Mouse (Mus musculus) heart, adult 2 months (tissue): Measurements from ENCODE around the gene Homer2. TPM values are rescaled to one million over a fixed set of nuclear protein-coding genes. Genes with fewer than 3 reads are reported as not detected.

ENCODE experiments used
- DNase-seq, 2 experiments: peaks; one replicate each; pipeline ENCODE4 v3.0.0; 2021
- H3K27ac ChIP-seq: fragments of 200-600 bp; 2 replicates; pipeline ENCODE4 v1.8.1; 2022
- H3K27me3 ChIP-seq: fragments of 200-500 bp; 2 replicates; pipeline ENCODE4 v1.6.1; 2012; ENCODE audit warnings: mild to moderate bottlenecking, low read length, inconsistent platforms, mixed read lengths; ENCODE audit not compliant: control insufficient read depth, insufficient read depth
- H3K36me3 ChIP-seq: fragments of 200-500 bp; 2 replicates; pipeline ENCODE4 v1.6.1; 2012; ENCODE audit warnings: low read length, inconsistent platforms; ENCODE audit not compliant: control insufficient read depth, insufficient read depth
- H3K4me1 ChIP-seq: fragments of 200-500 bp; 2 replicates; pipeline ENCODE4 v1.6.1; 2011; ENCODE audit warnings: low read length; ENCODE audit not compliant: control insufficient read depth, insufficient read depth
- H3K4me3 ChIP-seq: fragments of 200-600 bp; 2 replicates; pipeline ENCODE4 v1.8.1; 2022
- H3K79me2 ChIP-seq: fragments of 200-500 bp; replicated peaks from 2 replicates; pipeline ENCODE4 v1.6.1; 2012; ENCODE audit warnings: mild to moderate bottlenecking, inconsistent platforms, low read length, moderate library complexity, mixed read lengths; ENCODE audit not compliant: control insufficient read depth, insufficient read depth
- H3K9ac ChIP-seq: fragments of 200-500 bp; 2 replicates; pipeline ENCODE4 v1.6.1; 2012; ENCODE audit warnings: low read depth, mild to moderate bottlenecking, control low read depth, inconsistent platforms, low read length, mixed read lengths
- CTCF ChIP-seq: fragments of 200-600 bp; IDR thresholded peaks from 2 replicates; pipeline ENCODE4 v1.8.1; 2022; ENCODE audit warnings: antibody characterized with exemption, mild to moderate bottlenecking, moderate library complexity
- EP300 ChIP-seq: fragments of 200-500 bp; IDR thresholded peaks from 2 replicates; pipeline ENCODE4 v1.6.1; 2011; ENCODE audit warnings: low read depth, low read length, control low read depth; ENCODE audit not compliant: insufficient read depth
- POLR2A ChIP-seq: fragments of 200-500 bp; IDR thresholded peaks from 2 replicates; pipeline ENCODE4 v1.6.1; 2011; ENCODE audit warnings: mild to moderate bottlenecking, low read depth, low read length, control low read depth; ENCODE audit not compliant: insufficient read depth
- WGBS: fragments of 180-500 bp; shearing (Covaris S2); methylation state at CpG from one replicate; pipeline ENCODE4 v1.1.7; 2018; 5-methylcytosine and 5-hydroxymethylcytosine counted together
- intact Hi-C: fragments of 180-260 bp; cut with DNase I; formaldehyde crosslinking; loops from one replicate; pipeline ENCODE4 v1.15.1; 2025
- polyA plus RNA-seq: library from polyadenylated mRNA; depleted of rRNA; stranded (reverse); fragments of >200 nt; gene quantifications from 2 replicates; pipeline ENCODE4 v1.2.3, GENCODE M21; 2012
- total RNA-seq, 2 experiments: library from RNA; stranded (reverse); gene quantifications; 2 replicates each; pipeline ENCODE4 v1.2.3; 2021

The Homer2 gene
- total and polyA plus RNA-seq, 3 experiments, result 33.1 to 99.5 (median 85.1) TPM

DNA sequence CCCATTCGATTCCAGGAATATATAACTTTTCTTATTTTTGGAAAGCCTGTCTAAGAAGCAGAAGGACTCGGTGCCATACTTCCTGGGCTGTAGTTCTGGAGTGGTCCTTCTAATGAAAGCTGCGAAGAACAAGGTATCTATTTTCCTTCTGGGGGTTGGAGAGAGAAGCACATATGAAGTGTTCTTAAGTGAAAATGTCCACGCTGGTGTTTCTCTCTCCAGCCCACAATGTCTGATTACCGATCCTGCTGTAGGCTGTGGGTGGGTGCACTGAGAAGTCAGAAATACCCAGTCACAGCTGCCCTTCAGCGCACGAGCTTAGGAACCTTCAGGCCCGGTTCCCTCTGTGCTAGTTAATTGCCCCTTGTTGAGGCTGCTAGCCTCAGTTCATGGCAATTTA is 76.1 kb downstream of the Homer2 start:
- 89% methylated on average over 8 of the region's 8 CpGs for WGBS
- H3K4me3 ChIP-seq, result no peak overlapping the region
- intact Hi-C loops, result no loop called here
- no peaks in the 10 kb centered on the region for H3K79me2 ChIP-seq
- H3K27ac ChIP-seq, result no peak overlapping the region
- no peak for DNase-seq
- H3K4me1 ChIP-seq, result no peaks in the 10 kb centered on the region
- H3K36me3 ChIP-seq, result no peaks in the 10 kb centered on the region
- H3K9ac ChIP-seq, result no peak overlapping the region
- TF ChIP-seq POLR2A (no peak), CTCF (no peak), EP300 (no peak)
- no peaks in the 10 kb centered on the region for H3K27me3 ChIP-seq

DNA sequence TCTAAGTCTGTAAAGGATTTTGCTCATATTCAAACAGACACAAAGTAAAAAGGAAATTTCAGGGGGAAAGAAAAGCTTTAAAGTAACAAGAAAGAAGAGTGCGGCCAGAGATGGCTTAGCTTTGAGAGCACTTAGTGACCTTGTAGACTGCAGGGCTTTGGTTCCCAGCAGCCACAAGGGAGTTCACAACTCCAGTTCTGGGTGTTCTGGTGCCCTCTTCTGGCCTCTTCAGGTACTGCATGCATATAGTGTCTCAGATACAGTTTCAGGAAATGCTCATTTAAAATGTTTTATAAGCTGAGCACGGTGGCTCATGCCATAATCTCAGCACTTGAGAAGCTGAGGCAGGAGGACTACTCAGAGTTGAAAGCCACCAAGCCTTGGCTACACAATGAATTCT is 80.9 kb downstream of the Homer2 start:
- WGBS, result 83% methylated on average over 2 of the region's 2 CpGs
- Histone ChIP-seq H3K79me2 (no peaks in the 10 kb centered on the region), H3K36me3 (no peaks in the 10 kb centered on the region), H3K4me1 (no peaks in the 10 kb centered on the region), H3K4me3 (no peak overlapping the region), H3K9ac (no peak overlapping the region), H3K27ac (no peak overlapping the region), H3K27me3 (no peaks in the 10 kb centered on the region)
- DNase-seq, result no peak
- TF ChIP-seq CTCF (peak; percentile 72), EP300 (no peak)
- intact Hi-C loops, result no loop called here

DNA sequence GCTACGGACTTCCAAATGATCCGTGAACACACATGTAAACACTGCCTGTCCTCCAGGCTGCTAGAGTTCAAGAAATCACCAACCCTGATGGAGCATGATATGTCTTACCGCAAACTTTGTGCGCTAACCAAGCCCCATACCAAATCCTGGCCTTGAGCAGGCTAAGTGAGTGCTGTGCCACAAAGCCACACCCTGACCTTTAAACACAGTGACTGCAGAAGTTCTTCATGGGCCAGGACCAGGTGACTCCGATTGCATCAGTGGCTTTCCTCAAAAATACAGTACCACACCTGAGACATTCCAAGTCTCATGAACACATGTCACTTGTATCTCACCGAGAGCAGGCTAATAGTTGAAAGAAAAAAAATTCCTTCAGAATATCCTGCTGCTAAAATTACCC is 83.6 kb downstream of the Homer2 start:
- no peaks in the 10 kb centered on the region for H3K4me1 ChIP-seq
- H3K27me3 ChIP-seq, result no peaks in the 10 kb centered on the region
- DNase-seq, result no peak
- no peaks in the 10 kb centered on the region for H3K36me3 ChIP-seq
- intact Hi-C loops, result no loop called here
- TF ChIP-seq EP300, result no peak
- no peak for TF ChIP-seq POLR2A
- TF ChIP-seq CTCF, result no peak
- H3K4me3 ChIP-seq, result no peak overlapping the region
- no peak overlapping the region for H3K27ac ChIP-seq
- no peaks in the 10 kb centered on the region for H3K79me2 ChIP-seq
- WGBS, result 81% methylated on average over 6 of the region's 6 CpGs
- H3K9ac ChIP-seq, result no peak overlapping the region

DNA sequence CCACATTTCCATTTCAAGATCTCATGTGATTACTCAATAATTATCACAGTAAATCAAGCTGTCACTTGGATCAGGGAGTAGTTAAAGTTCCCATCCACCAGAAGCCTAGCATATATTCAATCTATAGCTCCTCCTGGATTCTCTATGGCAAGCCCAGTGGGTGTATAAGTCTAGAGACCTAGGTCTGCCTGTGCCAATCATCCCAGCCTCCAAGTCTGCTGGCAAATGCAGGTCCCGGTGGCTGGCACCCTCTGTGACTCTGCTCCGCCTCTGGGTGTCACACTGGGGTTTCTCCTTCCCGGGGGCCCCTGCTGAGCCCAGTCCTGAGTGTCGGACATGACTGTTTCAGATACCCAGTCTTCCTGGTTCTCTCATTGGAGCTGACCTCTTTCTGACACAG is 84.5 kb downstream of the Homer2 start:
- Histone ChIP-seq H3K27ac (no peak overlapping the region), H3K4me1 (no peaks in the 10 kb centered on the region), H3K4me3 (no peak overlapping the region), H3K9ac (no peak overlapping the region), H3K36me3 (no peaks in the 10 kb centered on the region), H3K79me2 (no peaks in the 10 kb centered on the region), H3K27me3 (no peaks in the 10 kb centered on the region)
- intact Hi-C loops, result no loop called here
- TF ChIP-seq EP300 (no peak), CTCF (0 out of 2 replicates have a peak, but pooled peaks have one; percentile 11)
- DNase-seq, result no peak
- WGBS, result 45% methylated on average over 4 of the region's 4 CpGs

DNA sequence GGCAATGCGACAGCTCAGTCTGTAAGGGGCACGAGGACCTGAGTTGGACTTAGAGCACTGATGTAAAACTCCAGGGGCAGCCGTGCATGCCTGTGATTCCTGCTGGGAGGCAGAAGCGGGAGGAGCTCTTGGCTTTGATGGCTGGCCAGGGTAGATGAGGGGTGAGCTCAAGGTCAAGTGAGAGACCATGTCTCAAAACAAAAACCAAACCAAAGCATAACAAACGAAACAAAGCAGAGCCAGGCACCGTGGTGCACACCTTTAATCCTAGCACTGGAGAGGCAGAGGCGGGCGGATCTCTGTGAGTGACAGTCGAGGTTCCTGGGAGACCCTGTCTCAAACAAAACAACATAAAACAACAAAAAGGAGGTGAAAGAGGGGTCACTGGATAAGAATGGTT is 92.3 kb downstream of the Homer2 start:
- H3K27ac ChIP-seq, result no peak overlapping the region
- intact Hi-C loops, result no loop called here
- H3K79me2 ChIP-seq, result no peaks in the 10 kb centered on the region
- H3K27me3 ChIP-seq, result no peaks in the 10 kb centered on the region
- 78% methylated on average over 9 of the region's 9 CpGs for WGBS
- H3K4me3 ChIP-seq, result no peak overlapping the region
- H3K4me1 ChIP-seq, result no peaks in the 10 kb centered on the region
- DNase-seq, result no peak
- no peak for TF ChIP-seq POLR2A
- TF ChIP-seq EP300, result no peak
- no peak for TF ChIP-seq CTCF
- H3K36me3 ChIP-seq, result no peaks in the 10 kb centered on the region
- H3K9ac ChIP-seq, result no peak overlapping the region

DNA sequence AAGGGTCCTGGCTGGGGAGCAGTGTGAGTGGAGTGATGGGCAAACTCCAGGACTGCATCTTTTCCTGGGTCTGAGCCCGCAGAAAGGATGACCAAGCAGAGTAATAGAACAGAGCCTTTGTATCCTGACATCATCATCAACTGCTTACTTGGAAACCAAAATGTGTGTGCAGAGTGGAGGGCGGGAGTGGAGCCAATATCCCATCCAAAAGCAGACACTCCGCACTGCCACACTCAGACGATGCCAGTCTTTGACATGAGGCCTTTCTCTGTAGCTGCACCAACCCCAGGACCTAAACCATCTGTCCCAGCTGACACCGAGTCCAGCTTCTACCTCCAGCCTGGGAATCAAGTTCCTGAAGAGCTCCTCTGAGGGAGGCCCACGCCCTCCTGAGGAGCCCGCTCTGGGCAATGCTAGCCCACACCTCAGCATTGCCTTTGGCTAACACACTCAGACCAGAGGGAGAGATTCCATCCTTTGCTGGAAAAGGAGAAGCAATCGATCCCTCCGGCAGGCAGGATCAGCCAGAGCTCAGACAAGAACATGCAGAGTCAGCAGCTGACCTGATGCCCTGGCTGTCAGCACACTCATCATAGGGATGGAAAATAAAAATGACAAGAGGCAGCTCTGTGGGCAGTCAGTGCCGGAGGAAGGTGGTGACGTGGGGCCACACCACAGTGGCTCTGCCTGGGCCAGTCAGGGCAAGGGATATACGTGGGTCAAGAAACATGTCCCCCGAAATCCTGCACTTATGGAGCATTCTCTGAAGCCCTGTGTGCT is 94.3 kb downstream of the Homer2 start:
- intact Hi-C loops, result loop anchor here (5.0 kb wide), 1 partner anchor 129 kb away; no protein-coding TSS in a partner anchor
- Histone ChIP-seq H3K9ac (no peak overlapping the region), H3K36me3 (no peaks in the 10 kb centered on the region), H3K27me3 (no peaks in the 10 kb centered on the region), H3K79me2 (no peaks in the 10 kb centered on the region), H3K4me3 (no peak overlapping the region), H3K27ac (no peak overlapping the region), H3K4me1 (no peaks in the 10 kb centered on the region)
- 84% methylated on average over 13 of the region's 13 CpGs for WGBS
- TF ChIP-seq EP300 (no peak), POLR2A (no peak), CTCF (no peak)
- no peak for DNase-seq
